Mouse (Mus musculus) testis, adult 2 months (tissue): Measurements from ENCODE around the gene Pmfbp1.

Source experiments
- CTCF ChIP-seq: fragments of 200-500 bp; IDR thresholded peaks from 2 replicates; pipeline ENCODE4 v1.5.1; 2012; ENCODE audit warnings: low read depth, mild to moderate bottlenecking, inconsistent platforms, low read length, moderate library complexity; ENCODE audit not compliant: control insufficient read depth, insufficient read depth, insufficient replicate concordance
- POLR2A ChIP-seq: fragments of 200-500 bp; IDR thresholded peaks from 2 replicates; pipeline ENCODE4 v1.6.1; 2012; ENCODE audit warnings: low read depth, mild to moderate bottlenecking, inconsistent platforms, low read length, moderate library complexity; ENCODE audit not compliant: control insufficient read depth

DNA sequence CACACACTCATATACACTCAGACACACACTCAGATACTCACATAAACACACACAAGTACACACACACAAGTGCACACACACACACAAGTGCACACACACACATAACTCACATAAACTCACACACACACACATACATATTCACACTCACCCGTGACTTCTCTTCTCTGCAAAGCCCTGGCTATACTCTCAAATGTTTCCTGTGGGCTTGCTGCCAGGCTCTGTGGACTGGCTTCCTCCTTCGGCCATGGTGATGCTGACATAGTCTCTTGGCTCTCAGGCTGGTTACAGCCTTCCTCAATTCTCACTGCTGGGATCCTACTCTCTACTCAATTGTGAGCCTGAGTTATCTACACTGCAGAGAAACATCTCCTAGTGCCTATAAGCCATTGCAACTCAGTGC lies 38.7 kb upstream of the Pmfbp1 start:
- TF ChIP-seq CTCF, result no peak
- no peak for TF ChIP-seq POLR2A
